Mouse (Mus musculus): Measurements from ENCODE around the gene Angptl8.
"Not testable (repeated sequence)": the region's sequence is repeated elsewhere in the genome, so short reads cannot be mapped to it uniquely, and the experiment has no call there.

DNA sequence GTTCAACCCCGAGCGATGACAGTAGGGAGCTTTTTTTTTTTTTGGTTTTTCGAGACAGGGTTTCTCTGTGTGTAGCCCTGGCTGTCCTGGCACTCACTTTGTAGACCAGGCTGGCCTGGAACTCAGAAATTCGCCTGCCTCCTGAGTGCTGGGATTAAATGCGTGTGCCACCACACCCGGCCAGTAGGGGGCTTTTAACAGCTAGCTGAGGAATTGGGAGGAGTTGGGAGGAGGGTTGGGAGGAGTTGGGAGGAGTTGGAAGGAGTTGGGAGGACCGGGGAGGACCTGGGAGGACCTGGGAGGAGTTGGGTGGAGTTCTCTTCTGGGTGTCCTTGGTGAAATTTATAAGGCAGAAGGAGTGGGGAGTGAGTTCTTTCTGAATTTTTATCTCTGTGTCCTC is 34.0 kb downstream of the Angptl8 start:
- peak; percentile 24; the same call in 1 of the 2 replicates for TF ChIP-seq CTCF (IDR thresholded peaks at IDR 0.05; ENCODE audit: borderline replicate concordance, insufficient read depth, low read depth, low read length)
- not testable (repeated sequence) for TF ChIP-seq POLR2A (IDR thresholded peaks at IDR 0.05; ENCODE audit: borderline replicate concordance, insufficient read depth, low read length)

All from cerebellum, adult 2 months (tissue).